Mouse (Mus musculus): ENCODE results near the gene Gprc5b.

Gene Gprc5b

GRCm38 (mm10) chr7:118995007-118995406 is at the start of gene Gprc5b:
TSS of gene Gprc5b (minus strand) at chr7:118995211.
- peak; percentile 84 to 86 for DNase-seq (ENCODE audit: low spot score in 2 of 2)

- DNase-seq (ENCODE audit: low spot score in 2 of 2), result no peak
Observed at GRCm38 (mm10) chr7:119041502-119041901, 46.5 kb upstream of the Gprc5b start.

GRCm38 (mm10) chr7:119037581-119037980 is 42.6 kb upstream of the Gprc5b start:
- DNase-seq (ENCODE audit: low spot score in 2 of 2), result no peak

- DNase-seq (ENCODE audit: low spot score in 2 of 2), result no peak
Observed at GRCm38 (mm10) chr7:119034243-119034961, 39.4 kb upstream of the Gprc5b start.

- DNase-seq (ENCODE audit: low spot score in 2 of 2), result peak in 1 of 2 experiments; percentile 7
Observed at GRCm38 (mm10) chr7:119023394-119023921, 28.4 kb upstream of the Gprc5b start.

GRCm38 (mm10) chr7:119022238-119023156 is 27.5 kb upstream of the Gprc5b start:
- no peak for DNase-seq (ENCODE audit: low spot score in 2 of 2)

GRCm38 (mm10) chr7:119019537-119019936 is 24.5 kb upstream of the Gprc5b start:
- peak in 1 of 2 experiments; percentile 23 for DNase-seq (ENCODE audit: low spot score in 2 of 2)

- no peak for DNase-seq (ENCODE audit: low spot score in 2 of 2)
Observed at GRCm38 (mm10) chr7:119015736-119016135, 20.7 kb upstream of the Gprc5b start.

GRCm38 (mm10) chr7:119010854-119011529 is 16.0 kb upstream of the Gprc5b start:
- DNase-seq (ENCODE audit: low spot score in 2 of 2), result peak; percentile 8 to 39

- DNase-seq (ENCODE audit: low spot score in 2 of 2), result no peak
Observed at GRCm38 (mm10) chr7:119002501-119002900, 7.5 kb upstream of the Gprc5b start.

GRCm38 (mm10) chr7:119001965-119002364 is 7.0 kb upstream of the Gprc5b start:
- DNase-seq (ENCODE audit: low spot score in 2 of 2), result no peak

- no peak for DNase-seq (ENCODE audit: low spot score in 2 of 2)
Observed at GRCm38 (mm10) chr7:118999857-119000256, 4.8 kb upstream of the Gprc5b start.

GRCm38 (mm10) chr7:118996137-118996837 is 1.3 kb upstream of the Gprc5b start:
- DNase-seq (ENCODE audit: low spot score in 2 of 2), result peak; percentile 76 to 87

- no peak for DNase-seq (ENCODE audit: low spot score in 2 of 2)
Observed at GRCm38 (mm10) chr7:118995671-118996070, 660 bp upstream of the Gprc5b start.

GRCm38 (mm10) chr7:118994231-118994842 is 674 bp downstream of the Gprc5b start:
- peak in 1 of 2 experiments; percentile 41 for DNase-seq (ENCODE audit: low spot score in 2 of 2)

- peak in 1 of 2 experiments; percentile 28 for DNase-seq (ENCODE audit: low spot score in 2 of 2)
Observed at GRCm38 (mm10) chr7:118993597-118994230, 1.3 kb downstream of the Gprc5b start.

- DNase-seq (ENCODE audit: low spot score in 2 of 2), result no peak
Observed at GRCm38 (mm10) chr7:118992623-118993405, 2.2 kb downstream of the Gprc5b start.

GRCm38 (mm10) chr7:118992080-118992560 is 2.9 kb downstream of the Gprc5b start:
- DNase-seq (ENCODE audit: low spot score in 2 of 2), result peak in 1 of 2 experiments; percentile 16

- DNase-seq (ENCODE audit: low spot score in 2 of 2), result no peak
Observed at GRCm38 (mm10) chr7:118991341-118991884, 3.6 kb downstream of the Gprc5b start.
